ENCODE assay signal across 8 mouse cellular contexts in the genomic region with DNA sequence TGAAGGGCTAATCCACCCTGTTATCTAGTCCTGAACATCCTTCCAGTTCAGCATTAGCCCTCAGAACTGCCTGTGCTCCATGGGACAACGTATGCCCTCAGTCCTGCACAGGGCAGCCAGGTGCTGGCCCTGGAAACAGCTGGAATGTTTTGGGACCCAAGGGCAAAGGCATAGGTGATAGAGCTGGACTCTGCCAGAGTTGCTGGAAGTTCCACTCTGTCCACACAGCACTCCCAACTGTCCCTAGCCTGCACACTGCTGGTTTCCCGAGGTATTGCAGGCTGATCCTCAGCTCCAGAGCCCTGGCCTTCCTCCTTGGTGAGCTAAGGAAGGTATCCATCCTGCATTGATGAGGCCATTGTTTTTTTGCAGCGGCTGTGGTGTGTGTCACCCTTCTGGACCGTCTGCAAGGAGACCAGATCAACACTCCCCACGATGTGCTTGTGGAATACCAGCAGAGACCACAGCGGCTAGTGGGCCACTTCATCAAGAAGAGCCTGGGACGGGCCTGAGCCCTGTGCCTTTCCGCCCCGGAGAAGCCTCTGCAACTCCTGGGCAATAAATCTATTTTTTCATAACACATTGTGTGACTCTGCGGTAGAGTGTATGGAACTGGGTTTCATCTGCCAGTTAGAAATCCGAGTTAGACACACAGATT. TPM values are rescaled to one million over a fixed set of nuclear protein-coding genes. Genes with fewer than 3 reads are reported as not detected.
DNase-seq lines count a peak whose midpoint lies in the region; ATAC-seq and TF ChIP-seq lines count a peak whose summit lies in the region.
"Had no signal": no experiment of that assay in that cellular context is flagged by ENCODE, and none has a peak within 500 bp of the region (broad histone marks: within the 10 kb centered on the region; RNA-seq: fewer than 3 reads in every experiment).

No protein-coding gene starts in this region.

- H3K4me2 ChIP-seq in lung, postnatal 0 days (replicated peaks; ENCODE audit: low read depth, low read length) = no peak overlapping the region
- H3K4me2 ChIP-seq in forebrain, embryonic 13.5 days = no peak overlapping the region
- H3K4me2 ChIP-seq: liver, embryonic 13.5 days had no signal

- H3K27me3 ChIP-seq in lung, postnatal 0 days (replicated peaks; ENCODE audit: insufficient read depth, low read length) = no peaks in the 10 kb centered on the region
- no peaks in the 10 kb centered on the region for H3K27me3 ChIP-seq in forebrain, embryonic 13.5 days
- H3K27me3 ChIP-seq: liver, embryonic 13.5 days had no signal

- TF ChIP-seq CTCF in lung, postnatal 0 days (IDR thresholded peaks at IDR 0.05) = peak; percentile 64

- H3K9ac ChIP-seq in lung, postnatal 0 days (replicated peaks; ENCODE audit: low read depth) = no peak overlapping the region
- H3K9ac ChIP-seq in forebrain, embryonic 13.5 days = no peak overlapping the region
- H3K9ac ChIP-seq: liver, embryonic 13.5 days had no signal

- H3K9me3 ChIP-seq in lung, postnatal 0 days (ENCODE audit: low read length) = no peaks in the 10 kb centered on the region
- no peaks in the 10 kb centered on the region for H3K9me3 ChIP-seq in forebrain, embryonic 13.5 days (replicated peaks)
- H3K9me3 ChIP-seq: liver, embryonic 13.5 days had no signal

- no peaks in the 10 kb centered on the region for H3K36me3 ChIP-seq in lung, postnatal 0 days (ENCODE audit: insufficient read depth, low read length)
- H3K36me3 ChIP-seq in forebrain, embryonic 13.5 days (ENCODE audit: poor library complexity, severe bottlenecking) = no peaks in the 10 kb centered on the region
- H3K36me3 ChIP-seq: liver, embryonic 13.5 days had no signal

- no peak overlapping the region for H3K4me3 ChIP-seq in lung, postnatal 0 days (ENCODE audit: low read depth, low read length)
- H3K4me3 ChIP-seq in forebrain, embryonic 13.5 days = no peak overlapping the region
- H3K4me3 ChIP-seq: liver, embryonic 13.5 days had no signal

- intact Hi-C loops in left cerebral cortex, postnatal 10 days (cut with DNase I) = loop anchor here (2.0 to 5.0 kb wide), 3 partner anchors 153 to 713 kb away; no protein-coding TSS in a partner anchor

- no peaks in the 10 kb centered on the region for H3K4me1 ChIP-seq in lung, postnatal 0 days (ENCODE audit: insufficient read depth, low read depth, low read length)
- H3K4me1 ChIP-seq in forebrain, embryonic 13.5 days = no peaks in the 10 kb centered on the region
- H3K4me1 ChIP-seq: liver, embryonic 13.5 days had no signal

- H3K27ac ChIP-seq in lung, postnatal 0 days (ENCODE audit: low read length) = no peak overlapping the region
- H3K27ac ChIP-seq in forebrain, embryonic 13.5 days = no peak overlapping the region
- H3K27ac ChIP-seq: liver, embryonic 13.5 days had no signal

- DNase-seq in lung, postnatal 0 days (ENCODE audit: low spot score) = no peak
- no peak for DNase-seq in lung, postnatal 14 days
- DNase-seq in left cerebral cortex, postnatal 10 days (ENCODE audit: extremely low spot score in 1 of 2, low spot score in 2 of 2) = no peak
- DNase-seq in ovary, postnatal 10 days (ENCODE audit: low spot score) = no peak

- no peak for TF ChIP-seq EP300 in lung, postnatal 0 days (IDR thresholded peaks at IDR 0.05)

- WGBS in lung, postnatal 0 days = 71% methylated on average over 11 of the region's 11 CpGs
- 72% methylated on average over 11 of the region's 11 CpGs for WGBS in forebrain, embryonic 13.5 days

- ATAC-seq in lung, postnatal 0 days = no peak
- ATAC-seq in forebrain, embryonic 13.5 days = peak; percentile 30; the same call in 1 of the 2 replicates
- 0 out of 2 replicates have a peak, but pooled peaks have one; percentile 31 for ATAC-seq in megakaryocyte, adult 5-6 weeks (ENCODE audit: poor library complexity, severe bottlenecking)
- no peak for ATAC-seq in erythroid progenitor cell, adult 5-6 weeks (replicated peaks; ENCODE audit: low FRiP score, poor library complexity, severe bottlenecking)

RNA-seq across cellular contexts. Expression of a gene that starts 17.8 kb away (rescaled TPM):
- 22.8 and 28.9 TPM in 2 replicates for polyA plus RNA-seq in lung, postnatal 0 days (2015; fragmentation: Nextera tagmentation; extraction: Ambion mirVana)
- polyA plus RNA-seq in forebrain, embryonic 13.5 days (2015; fragmentation: Nextera tagmentation; extraction: Ambion mirVana) = 2.7 and 3.2 TPM in 2 replicates
- total RNA-seq in megakaryocyte, adult 5-6 weeks (2015) = 2.4 and 3.0 TPM in 2 replicates
- 3.8 and 4.5 TPM in 2 replicates for total RNA-seq in megakaryocyte, adult 5-6 weeks (2017)
- total RNA-seq in erythroid progenitor cell, adult 5-6 weeks (2015; ENCODE audit: low replicate concordance) = not detected in 2 replicates
- not detected in 2 replicates for total RNA-seq in erythroid progenitor cell, adult 5-6 weeks (2017; ENCODE audit: low replicate concordance)
- total RNA-seq in left cerebral cortex, postnatal 10 days (2021) = 1 to 10 TPM; 1.2 to 1.4 TPM

RNA-seq across cellular contexts. Expression of a gene that starts 56.0 kb away (rescaled TPM):
- polyA plus RNA-seq in lung, postnatal 0 days (2015; fragmentation: Nextera tagmentation; extraction: Ambion mirVana) = 0.02 TPM in 2 replicates
- polyA plus RNA-seq in forebrain, embryonic 13.5 days (2015; fragmentation: Nextera tagmentation; extraction: Ambion mirVana) = 0.01 and 0.14 TPM in 2 replicates
- total RNA-seq in megakaryocyte, adult 5-6 weeks (2015) = 14.7 and 18.4 TPM in 2 replicates
- total RNA-seq in megakaryocyte, adult 5-6 weeks (2017) = 13.4 and 19.0 TPM in 2 replicates
- 5.0 and 7.2 TPM in 2 replicates for total RNA-seq in erythroid progenitor cell, adult 5-6 weeks (2015; ENCODE audit: low replicate concordance)
- total RNA-seq in erythroid progenitor cell, adult 5-6 weeks (2017; ENCODE audit: low replicate concordance) = 4.4 and 4.6 TPM in 2 replicates
- under 1 TPM; 0.09 to 0.12 TPM for total RNA-seq in left cerebral cortex, postnatal 10 days (2021)

Comparison
In these comparisons a context has a peak if more than half of its experiments do, and no peak if none do; other contexts are left out.
1. ATAC-seq: peak in forebrain, embryonic 13.5 days (single experiment) and megakaryocyte, adult 5-6 weeks (single experiment); none in lung, postnatal 0 days (single experiment) and erythroid progenitor cell, adult 5-6 weeks (single experiment).
2. RNA of a gene that starts 56.0 kb away (total RNA-seq): 13.4 to 19.0 TPM in megakaryocyte, adult 5-6 weeks and 4.4 to 7.2 TPM in erythroid progenitor cell, adult 5-6 weeks; 0.09 to 0.12 TPM in left cerebral cortex, postnatal 10 days; every median in the first group is over 4 times any median in the second.